Mouse (Mus musculus) retina, embryonic 14.5 days (tissue): ENCODE data around the gene C2cd4d.
A peak's percentile ranks its signal among the peaks of the same experiment; 100 is the strongest.

Experiments
- DNase-seq: peaks from one replicate; pipeline ENCODE4 v3.0.0-alpha.2; 2015; ENCODE audit warnings: low spot score

Gene C2cd4d

DNA sequence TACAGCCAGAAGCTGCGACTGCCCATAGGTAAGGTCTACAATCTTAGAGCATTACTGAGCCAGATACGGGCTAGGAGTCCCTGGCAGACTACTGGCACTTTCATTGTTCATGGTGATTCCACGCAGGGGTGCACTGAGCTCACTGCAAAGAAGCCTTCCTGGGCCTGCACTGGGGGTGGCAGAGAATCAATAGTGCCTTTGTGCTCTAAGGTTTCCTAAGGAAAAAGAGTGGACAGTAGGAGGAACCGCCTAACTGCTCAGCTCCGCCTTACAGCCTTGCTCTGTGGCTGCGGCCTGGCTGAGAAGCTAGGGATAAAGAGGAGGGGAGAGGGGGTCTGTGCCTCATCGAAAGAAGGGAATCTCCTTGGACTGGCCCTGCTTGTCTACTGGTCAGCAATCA, at the start of gene C2cd4d:
TSS of gene C2cd4d (plus strand) at position 301 of the 400 bp plus-strand sequence.
- no peak for DNase-seq

DNA sequence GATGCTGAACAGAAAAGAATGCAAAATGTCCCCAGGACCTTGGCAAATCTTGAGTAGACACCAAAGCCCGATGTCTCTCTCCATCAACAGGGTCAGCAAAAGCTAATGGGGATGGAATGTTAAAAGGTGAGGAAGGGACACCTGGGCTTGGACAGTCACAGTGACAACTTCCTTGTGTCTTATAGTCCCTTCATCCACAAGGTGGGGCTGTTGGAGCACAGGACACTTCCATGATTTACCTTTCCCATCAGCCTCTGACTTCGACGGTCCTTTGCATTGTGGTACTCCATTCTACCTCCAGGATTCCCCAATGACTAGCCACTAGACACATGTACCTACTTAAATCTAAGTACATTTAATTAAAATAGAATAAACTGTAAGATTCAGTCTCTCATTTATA, 33.6 kb upstream of the C2cd4d start:
- DNase-seq = peak; percentile 20

DNA sequence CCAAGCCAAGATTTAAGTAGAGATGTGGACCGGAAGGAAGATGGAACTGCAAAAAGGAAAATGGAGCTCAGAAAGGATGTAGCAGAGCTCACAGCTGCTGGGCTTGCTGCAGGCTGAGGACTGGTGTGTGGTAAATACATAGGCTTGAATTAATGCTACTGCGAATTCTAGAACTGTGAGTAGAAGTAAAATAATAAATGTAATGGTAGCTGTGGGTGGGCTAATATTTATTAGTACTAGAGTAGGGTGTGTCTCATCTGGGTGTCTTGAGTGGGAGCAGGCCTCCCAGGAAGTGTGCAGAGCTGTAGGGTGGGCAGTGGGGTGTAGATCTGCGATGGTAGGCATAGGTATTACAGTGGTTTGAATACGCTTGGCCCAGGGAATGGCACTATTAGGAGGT, 27.8 kb upstream of the C2cd4d start:
- DNase-seq = no peak

DNA sequence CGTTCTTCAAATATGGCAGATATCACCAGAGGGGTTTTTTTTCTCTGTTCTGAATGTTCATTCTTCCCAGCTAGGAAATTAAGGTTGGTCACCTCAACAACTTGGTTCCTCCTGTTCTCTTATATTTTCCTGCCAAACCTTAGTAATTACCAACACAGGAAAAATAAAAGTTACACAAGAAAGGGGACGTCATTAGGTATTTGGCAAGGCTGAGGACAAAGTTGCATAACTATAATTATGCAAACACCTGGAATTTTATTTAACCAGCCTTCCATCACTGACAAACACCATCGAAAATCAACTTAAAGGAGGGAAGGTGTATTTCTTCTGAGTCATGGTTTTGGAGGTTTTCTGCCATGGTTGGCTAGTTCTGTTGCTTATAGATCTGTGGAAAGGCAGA, 23.7 kb upstream of the C2cd4d start:
- DNase-seq = no peak

DNA sequence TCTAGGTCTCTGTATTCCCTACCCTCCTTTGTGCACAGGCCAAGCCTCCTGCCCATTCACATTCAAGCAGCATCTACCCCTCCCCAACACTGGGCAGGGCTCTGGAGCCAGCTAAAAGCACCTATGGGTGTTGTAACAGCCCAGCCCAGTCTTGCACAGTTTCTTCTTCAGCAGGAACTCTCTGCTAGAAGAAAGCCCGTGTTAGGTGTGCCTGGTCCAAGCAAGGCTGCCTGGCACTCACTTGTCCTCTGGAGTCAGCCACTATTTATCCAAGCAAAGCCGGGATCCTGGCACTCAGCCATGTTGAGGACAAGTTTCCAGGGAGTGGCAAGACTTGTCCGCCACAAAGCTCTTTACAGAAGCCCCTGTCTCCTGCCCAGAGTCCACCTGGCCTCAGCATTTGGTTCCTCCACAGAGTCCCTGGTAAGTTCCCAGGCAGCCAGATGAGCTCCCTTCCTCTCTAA, 20.2 kb upstream of the C2cd4d start, which contains the start of gene Them5:
TSS of gene Them5 (plus strand) at position 141 of the 464 bp plus-strand sequence.
- DNase-seq = no peak

DNA sequence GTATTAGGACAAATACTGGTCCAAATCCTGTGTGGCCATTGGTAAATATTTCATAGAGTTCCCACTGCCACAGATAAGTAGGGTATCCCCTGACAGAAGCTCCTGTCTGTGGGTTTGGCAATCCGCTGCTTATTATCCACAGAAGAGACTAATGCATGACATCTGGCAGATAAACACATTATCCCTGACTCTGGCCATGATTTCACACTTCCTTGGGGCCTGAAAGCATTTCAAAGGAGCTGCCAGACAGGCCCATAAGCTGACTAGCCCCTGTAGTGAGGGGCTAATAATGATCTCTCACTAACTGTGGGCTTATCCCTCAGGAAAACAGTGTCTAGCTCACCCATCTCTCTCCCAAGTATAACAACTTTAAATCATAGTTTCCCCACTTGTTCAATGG, 19.7 kb upstream of the C2cd4d start:
- DNase-seq = no peak

DNA sequence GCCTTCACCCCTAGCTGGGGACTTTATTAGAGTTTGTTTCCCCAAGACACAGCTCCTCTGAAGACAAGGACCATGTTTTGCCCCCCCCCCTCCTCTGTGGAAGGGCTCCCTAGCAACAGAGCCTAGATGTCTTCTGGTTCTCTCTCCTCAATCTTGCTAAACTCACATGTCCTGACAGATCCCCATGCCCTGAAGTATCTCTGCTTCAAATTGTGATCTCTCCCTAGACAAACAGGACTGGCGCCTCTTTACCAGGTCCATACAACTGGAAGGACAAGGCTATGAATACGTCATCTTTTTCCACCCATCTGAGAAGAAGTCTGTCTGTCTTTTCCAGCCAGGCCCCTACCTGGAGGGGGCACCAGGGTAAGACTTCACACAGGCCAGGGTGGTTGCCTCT, 18.1 kb upstream of the C2cd4d start:
- DNase-seq = no peak

DNA sequence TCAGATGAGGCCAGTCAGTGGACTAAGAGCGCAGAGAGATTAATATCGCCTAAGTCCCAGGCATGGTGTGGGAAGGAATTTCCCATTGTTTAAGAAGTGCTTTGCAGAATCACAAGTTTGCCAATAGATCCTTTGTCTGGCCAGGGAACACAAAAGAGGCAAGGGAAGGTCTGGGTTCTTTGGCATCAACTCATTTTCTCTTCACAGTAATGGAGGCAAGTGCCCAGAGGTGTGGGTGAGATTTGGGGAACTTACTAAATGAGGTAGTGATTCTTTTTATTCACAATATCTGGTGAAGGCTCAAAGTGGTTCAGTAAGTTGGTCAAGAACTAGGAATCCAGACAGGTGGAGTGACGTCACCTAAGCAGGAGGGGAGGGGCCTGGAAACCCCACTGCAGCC, 17.3 kb upstream of the C2cd4d start:
- no peak for DNase-seq

DNA sequence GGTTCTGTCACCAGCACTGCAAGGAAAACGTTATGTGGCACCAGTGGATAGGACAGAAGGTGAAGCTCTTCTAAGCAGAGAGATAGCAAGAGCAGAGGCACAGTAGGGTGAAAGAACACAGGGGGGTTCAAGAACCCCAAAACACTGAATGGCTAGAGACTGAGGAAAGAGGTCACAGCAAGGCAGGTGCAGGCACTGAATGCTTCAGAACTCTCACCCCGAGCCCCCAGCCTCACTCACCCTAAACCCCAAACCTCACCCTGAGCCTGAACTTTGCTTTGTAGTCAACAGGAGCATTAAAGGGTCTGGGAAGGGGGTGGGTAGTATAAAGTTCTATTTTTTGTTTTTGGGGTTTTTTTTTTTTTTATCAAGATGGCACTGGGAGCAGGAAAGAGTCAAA, 14.1 kb upstream of the C2cd4d start:
- no peak for DNase-seq

DNA sequence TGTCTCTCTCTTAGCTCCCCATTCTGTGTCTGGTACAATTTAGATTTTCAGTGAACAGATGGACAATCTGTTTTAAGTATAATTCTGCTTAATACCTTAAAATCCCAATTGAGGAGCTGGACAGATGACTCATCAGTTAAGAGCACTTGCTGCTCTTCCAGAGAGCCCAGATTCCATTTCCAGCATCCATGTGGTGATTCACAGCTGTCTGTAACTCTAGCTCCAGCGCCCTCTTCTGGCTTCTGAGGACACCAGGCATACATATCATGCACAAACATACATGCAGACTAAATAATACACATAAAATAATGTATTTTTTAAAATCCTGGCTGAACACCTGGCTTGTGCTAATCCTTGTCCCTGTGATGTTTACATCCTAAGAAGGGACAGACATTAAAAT, 1.4 kb upstream of the C2cd4d start:
- peak; percentile 65 for DNase-seq

DNA sequence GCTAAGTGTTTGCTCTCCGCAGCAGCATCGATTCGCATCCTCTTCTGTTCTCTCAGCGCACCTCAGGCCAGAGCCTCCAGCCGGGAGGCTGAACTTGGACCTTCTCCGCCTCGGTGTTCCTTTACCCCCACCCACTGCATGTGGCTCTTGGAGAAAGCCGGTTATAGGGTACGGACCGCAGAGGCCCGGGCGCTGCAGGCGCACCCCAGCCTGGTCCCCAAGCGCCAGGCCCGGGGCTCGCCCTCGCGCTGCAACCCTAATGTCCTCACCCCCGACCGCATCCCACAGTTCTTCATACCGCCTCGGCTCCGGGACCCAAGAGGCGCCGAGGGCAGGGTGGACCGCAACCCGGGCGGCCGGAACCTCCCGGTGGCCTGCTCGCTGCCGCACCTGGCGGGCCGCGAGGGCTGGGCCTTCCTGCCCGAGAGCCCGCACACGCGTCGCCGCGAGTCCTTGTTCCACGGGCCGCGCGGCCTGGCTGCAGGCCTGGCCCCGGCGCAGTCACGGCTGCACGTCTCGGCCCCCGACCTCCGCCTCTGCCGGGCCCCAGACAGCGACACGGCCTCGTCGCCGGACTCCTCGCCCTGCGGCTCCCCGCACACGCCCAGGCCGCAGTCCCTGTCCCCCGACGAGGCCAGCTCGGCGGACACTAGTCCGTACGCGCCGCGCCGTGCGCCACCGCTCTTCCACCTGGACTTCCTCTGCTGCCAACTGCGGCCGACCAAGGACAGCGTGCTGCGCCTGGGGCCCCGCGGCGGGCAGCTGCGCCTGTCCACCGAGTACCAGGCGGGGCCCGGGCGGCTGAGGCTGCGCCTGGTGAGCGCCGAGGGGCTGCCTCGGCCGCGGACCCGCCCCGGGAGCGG, 1.3 kb downstream of the C2cd4d start:
- DNase-seq = peak; percentile 64

DNA sequence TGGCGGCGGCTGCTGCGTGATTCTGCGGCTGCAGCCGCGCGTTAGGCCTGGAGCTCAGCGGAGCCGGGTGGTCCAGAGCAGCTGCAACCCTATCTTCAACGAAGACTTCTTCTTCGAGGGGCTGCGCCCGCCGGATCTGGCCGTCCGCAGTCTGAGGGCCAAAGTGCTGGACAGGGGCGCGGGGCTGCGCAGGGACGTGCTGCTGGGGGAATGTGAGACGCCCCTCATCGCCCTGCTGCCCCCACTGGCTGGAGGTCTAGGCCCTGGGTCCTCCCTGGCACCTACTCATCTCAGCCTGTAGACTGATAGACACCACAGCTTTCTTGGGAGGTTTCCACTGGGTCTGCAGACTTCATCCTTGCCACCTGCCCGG, 1.9 kb downstream of the C2cd4d start:
- DNase-seq = peak; percentile 61

DNA sequence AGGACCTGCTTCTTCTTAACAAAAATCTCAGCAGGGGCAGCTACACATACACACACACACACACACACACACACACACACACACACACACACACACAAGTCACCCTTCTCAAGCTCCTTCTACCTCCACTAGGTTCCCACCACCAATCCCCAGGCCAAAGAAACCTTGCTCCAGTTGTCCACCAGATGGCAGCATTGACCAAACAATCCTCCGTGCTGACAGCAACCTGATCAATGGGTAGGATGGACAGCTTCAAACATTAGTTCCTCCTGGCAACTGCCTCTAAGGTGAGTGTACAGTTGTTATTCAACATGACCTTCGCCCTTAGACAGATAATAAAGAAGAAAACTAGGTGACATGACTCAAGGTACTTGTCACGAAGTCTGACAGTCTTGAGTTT, 4.5 kb downstream of the C2cd4d start:
- DNase-seq = peak; percentile 95

DNA sequence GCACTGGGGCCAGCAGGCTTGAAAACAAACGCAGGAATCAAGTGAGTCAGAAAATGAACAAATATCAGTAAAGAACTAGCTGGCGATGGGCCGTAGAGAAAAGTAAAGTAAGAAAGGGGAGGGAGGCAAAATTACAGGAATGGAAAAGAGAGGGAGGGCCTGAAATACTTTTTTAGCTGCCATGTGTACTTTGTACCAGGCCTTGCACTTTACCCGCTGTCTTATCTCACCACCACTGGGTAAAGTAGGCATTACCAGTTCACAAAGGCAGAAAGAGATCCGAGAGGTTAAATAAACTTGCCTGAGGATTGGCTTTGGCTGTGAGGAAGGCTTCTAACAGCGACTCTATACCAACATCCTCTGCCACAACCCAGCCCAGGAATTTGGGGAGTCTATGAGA, 5.3 kb downstream of the C2cd4d start:
- DNase-seq = no peak

DNA sequence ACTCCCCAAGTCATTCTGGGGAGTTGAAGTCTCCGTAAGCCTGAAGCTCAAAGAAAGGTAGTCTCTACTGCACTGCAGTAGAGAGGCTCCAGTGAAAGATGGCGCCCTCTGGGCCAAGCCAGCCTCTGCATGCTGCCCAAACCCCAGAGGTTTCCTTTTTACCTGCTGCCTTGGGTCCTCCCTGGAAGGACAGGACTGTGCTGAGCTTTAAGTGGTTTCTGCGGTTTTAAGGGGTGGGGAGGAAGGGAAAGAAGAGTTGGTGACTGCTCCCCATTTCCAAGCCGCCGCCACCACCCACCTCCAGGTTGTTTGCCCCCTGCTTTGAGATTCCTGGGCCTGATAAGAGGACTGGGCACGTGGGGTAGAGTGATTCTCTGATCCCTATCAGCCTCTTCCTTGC, 6.4 kb downstream of the C2cd4d start:
- DNase-seq = no peak

DNA sequence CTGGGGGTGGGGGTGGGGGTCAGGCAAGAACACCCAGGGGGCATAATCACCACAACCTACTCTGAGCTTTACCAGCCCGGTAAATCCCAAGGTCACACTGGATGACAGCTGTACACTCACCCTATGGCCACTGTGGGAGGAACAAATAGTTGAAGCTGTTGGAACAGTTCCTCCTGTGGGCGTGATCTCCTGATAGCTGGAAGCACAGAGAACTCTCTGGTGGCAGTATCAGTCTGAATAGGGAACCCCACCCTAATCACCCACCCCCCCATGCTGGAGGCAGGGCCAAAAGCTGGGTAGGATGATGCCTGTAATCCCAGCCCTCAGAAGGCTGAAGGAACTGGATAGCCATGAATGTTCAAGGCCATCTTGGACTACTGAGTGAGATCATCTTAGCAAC, 7.5 kb downstream of the C2cd4d start:
- DNase-seq = no peak

DNA sequence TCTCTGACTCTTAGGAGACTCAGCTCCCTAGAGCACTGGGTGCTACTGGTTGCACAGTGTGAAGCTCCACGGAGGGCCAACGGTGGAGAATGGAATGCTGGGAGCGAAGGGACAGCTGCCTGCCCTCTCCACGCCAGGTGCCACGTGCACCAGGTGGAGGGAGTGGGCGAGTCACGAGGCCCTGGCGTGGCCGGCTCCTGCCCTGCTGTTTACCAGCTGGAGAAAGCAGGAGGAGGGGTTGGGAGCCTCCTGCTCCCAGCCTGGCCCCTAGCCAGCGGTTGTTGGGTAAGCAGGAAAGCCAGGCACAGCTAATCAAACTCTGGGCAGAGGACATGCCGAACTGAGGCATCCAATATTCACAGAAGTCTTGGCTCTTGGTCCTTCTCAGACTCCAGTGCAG, 9.4 kb downstream of the C2cd4d start:
- peak; percentile 57 for DNase-seq

DNA sequence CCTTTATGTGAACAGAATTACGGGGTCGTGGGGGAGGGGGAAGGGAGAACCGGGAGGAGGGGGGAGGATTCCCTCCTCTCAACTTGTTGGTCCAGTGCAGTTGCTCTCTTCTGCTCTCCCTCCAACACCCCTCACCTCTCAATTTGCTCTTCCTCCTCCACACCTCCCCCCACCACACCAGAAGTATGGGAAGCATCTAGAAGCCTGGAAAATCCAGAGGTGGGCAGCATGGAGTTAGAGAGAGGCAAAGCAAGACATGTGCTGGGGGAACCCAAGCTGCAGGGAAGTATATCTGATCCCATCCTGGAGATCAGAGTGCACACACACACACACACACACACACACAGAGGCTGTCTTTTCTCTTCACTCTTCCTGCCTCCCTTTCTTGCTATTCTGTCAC, 9.8 kb downstream of the C2cd4d start:
- DNase-seq = no peak

DNA sequence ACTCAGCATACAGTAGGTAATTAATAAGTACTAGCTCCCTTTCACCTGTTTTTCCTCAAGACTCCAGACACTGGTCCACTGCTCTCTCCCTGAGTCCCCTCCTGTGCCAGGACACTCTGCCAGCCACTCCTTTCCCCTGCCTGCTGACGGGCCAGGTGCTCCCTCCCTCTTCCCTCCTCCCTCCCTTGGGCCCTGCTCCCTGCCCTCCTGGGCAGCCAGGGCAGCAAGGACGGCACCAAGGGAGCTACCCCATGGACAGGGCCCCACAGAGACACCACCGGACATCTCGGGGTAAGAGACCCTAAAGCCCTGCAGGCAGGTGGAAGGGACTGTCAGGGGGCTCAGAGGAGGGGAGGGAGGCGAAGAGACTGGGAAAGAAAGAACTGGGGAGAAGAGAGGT, 10.4 kb downstream of the C2cd4d start, which contains the start of gene Rorc:
TSS of gene Rorc (plus strand) at position 154 of the 400 bp plus-strand sequence.
- DNase-seq = no peak

DNA sequence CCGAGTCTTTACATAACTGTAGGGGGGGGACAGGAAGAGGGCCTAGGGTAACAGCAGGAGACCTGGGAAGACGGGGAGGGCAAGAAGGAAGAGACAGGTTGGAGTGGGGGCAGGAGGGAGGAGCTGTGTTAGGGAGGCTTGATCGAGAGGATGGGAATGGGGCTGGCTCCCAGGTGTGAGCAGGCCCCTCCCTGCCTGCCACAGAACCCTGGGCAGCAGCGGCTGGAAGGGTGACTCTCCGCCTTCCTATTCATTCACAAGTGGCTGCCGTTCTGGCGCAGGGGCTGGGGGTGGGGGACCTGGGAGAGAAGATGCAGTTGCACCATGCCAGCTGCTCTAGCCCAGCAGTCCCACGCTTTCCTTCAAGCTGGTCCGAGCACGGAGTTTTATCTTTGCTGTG, 10.9 kb downstream of the C2cd4d start:
- peak; percentile 26 for DNase-seq

DNA sequence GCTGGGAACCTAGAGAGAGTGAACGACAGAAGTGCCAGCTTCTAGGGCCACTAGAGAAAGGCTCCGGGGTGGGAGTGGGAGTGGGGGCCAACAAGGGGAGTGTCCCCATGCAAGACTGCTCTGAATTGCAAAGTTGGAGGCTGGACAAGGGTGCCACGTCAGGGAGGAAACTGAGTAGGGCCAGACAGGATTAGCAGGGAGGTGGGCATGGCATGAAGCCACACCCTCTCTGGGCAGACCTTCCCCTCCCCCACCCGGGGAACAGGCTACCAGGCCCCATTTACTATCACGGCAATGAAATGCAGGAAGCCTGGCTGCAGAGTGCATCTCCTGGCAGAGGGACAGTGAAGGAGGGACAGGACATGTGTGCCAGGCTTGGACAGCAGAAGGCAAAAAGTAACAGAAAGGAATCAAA, 11.4 kb downstream of the C2cd4d start:
- peak; percentile 36 for DNase-seq

DNA sequence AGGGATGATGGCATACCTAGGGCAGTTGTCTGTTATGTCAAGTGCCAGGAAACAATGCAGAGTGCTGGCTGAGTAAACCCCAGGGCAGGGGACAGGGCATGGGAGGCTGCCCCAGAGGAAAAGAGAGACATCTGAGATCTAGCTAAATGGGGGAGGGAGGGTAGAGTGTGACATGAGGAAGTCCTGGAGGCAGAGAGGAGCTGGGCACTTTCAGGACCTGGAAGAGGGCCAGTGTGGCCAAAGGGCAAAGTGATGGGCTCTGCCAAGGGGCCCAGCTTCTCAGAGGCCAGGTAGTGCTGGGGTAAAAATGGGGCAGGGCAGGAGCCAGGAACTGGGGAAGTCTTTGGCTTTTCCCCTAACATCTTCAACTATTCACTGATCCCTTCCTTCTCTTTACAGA, 12.4 kb downstream of the C2cd4d start:
- no peak for DNase-seq

DNA sequence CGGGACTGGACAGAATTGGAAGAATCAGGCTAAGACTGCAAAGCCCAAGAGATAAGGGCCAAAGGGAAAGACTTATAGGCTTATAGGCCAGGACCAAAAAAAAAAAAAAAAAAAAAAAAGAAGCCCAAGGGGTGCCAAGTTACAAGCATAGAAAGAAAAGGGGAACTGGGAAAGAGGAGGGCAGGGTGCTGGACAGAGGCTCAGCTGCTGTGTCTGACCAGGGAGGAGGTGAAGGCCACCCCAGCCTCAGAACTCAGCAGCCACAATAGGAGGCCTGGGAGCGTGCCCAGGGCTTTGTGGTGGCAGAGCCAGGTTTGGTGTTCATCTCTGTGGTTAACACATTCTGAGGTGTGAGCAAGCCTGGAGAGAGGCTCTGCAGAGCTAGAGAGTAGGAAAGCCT, 12.9 kb downstream of the C2cd4d start:
- no peak for DNase-seq

DNA sequence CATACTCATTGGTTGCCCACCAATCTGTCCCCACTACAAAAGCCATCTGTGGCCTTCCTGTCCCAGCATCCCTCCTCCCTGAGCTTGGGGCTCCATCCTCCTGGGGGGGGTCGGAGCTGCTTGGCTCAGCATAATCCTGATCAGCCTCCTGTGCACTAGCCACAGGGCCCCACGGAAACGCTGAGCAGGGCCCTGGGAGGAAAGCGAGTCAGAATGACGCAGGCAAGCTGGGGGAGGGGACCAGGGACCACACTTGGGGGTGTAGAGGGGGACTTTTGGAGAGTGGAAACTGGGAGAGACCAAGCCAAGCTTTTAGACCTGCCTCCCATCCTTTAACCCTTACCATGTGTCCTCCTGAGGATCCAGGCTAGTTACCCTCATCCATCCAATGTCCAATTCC, 13.6 kb downstream of the C2cd4d start:
- DNase-seq = no peak
